Mouse (Mus musculus) midbrain, embryonic 16.5 days (tissue): ENCODE measurements around the gene Dscam. TPM values are rescaled to one million over a fixed set of nuclear protein-coding genes. Genes with fewer than 3 reads are reported as not detected.
"Not testable (repeated sequence)": the region's sequence is repeated elsewhere in the genome, so short reads cannot be mapped to it uniquely, and the experiment has no call there.

Experiments used
- ATAC-seq: fragments of 200-750 bp; cut with Nextera tagmentation; 2 replicates; pipeline ENCODE4 v1.8.0; 2017; ENCODE audit warnings: moderate TSS enrichment
- H3K27ac ChIP-seq: fragments of 300-500 bp; sonication (generic); 2 replicates; pipeline ENCODE4 v1.5.1; 2014; ENCODE audit warnings: mild to moderate bottlenecking, low read length, mixed read lengths
- H3K27me3 ChIP-seq: fragments of 300-500 bp; sonication (generic); 2 replicates; pipeline ENCODE4 v1.6.1; 2014; ENCODE audit warnings: low read depth, low read length, mixed read lengths; ENCODE audit not compliant: control insufficient read depth, insufficient read depth
- H3K36me3 ChIP-seq: fragments of 300-500 bp; sonication (generic); 2 replicates; pipeline ENCODE4 v1.6.1; 2014; ENCODE audit warnings: mild to moderate bottlenecking, low read length, moderate library complexity, mixed read lengths; ENCODE audit not compliant: control insufficient read depth, insufficient read depth
- H3K4me1 ChIP-seq: fragments of 300-500 bp; sonication (generic); 2 replicates; pipeline ENCODE4 v1.6.1; 2014; ENCODE audit warnings: mild to moderate bottlenecking, low read length, mixed read lengths; ENCODE audit not compliant: control insufficient read depth, insufficient read depth
- H3K4me2 ChIP-seq: fragments of 300-500 bp; sonication (generic); 2 replicates; pipeline ENCODE4 v1.6.1; 2014; ENCODE audit warnings: mild to moderate bottlenecking, low read length, mixed read lengths
- H3K4me3 ChIP-seq: fragments of 300-500 bp; sonication (generic); 2 replicates; pipeline ENCODE4 v1.5.1; 2014; ENCODE audit warnings: low read depth, mild to moderate bottlenecking, low read length, moderate library complexity, mixed read lengths
- H3K9ac ChIP-seq: fragments of 300-500 bp; sonication (generic); 2 replicates; pipeline ENCODE4 v1.6.1; 2014; ENCODE audit warnings: low read depth, low read length, mixed read lengths
- H3K9me3 ChIP-seq: fragments of 300-500 bp; sonication (generic); replicated peaks from 2 replicates; pipeline ENCODE4 v1.6.1; 2014; ENCODE audit warnings: mild to moderate bottlenecking, low read length, mixed read lengths; ENCODE audit not compliant: control insufficient read depth, poor library complexity, severe bottlenecking
- WGBS: fragments of 180-500 bp; shearing (Covaris S2); extraction: QIAGEN DNeasy Blood & Tissue Kit; methylation state at CpG from one replicate; pipeline ENCODE4 v1.1.7; 2014; 5-methylcytosine and 5-hydroxymethylcytosine counted together
- polyA plus RNA-seq: library from polyadenylated mRNA; unstranded; fragments of >200 nt; fragmentation: Nextera tagmentation; extraction: Ambion mirVana; gene quantifications from 2 replicates; pipeline ENCODE4 v1.2.1, GENCODE M21; 2015

Dscam gene
- polyA plus RNA-seq, 1 experiment from 2014 or later, result 16.2 TPM

GRCm38 (mm10) chr16:96884590-96884989 is 286.0 kb downstream of the Dscam start:
- not testable (repeated sequence) for H3K27me3 ChIP-seq, H3K36me3 ChIP-seq, ATAC-seq, H3K9ac ChIP-seq, H3K4me2 ChIP-seq, H3K9me3 ChIP-seq, H3K27ac ChIP-seq, H3K4me3 ChIP-seq
- 86% methylated on average over 3 of the region's 3 CpGs for WGBS
- peaks cover 10% of the 10 kb centered on the region; the same call in 1 of the 2 replicates for H3K4me1 ChIP-seq

GRCm38 (mm10) chr16:96877271-96877670 is 293.3 kb downstream of the Dscam start:
- H3K9me3 ChIP-seq, result no peaks in the 10 kb centered on the region
- no peak for ATAC-seq
- no peak overlapping the region for H3K4me3 ChIP-seq
- H3K4me1 ChIP-seq, result peaks cover 14% of the 10 kb centered on the region
- no peak overlapping the region for H3K9ac ChIP-seq
- H3K4me2 ChIP-seq, result no peak overlapping the region
- H3K36me3 ChIP-seq, result no peaks in the 10 kb centered on the region
- no peak overlapping the region for H3K27ac ChIP-seq
- H3K27me3 ChIP-seq, result no peaks in the 10 kb centered on the region
- WGBS, result 83% methylated on average over 4 of the region's 4 CpGs

- peak overlapping the region; percentile 44 for H3K27ac ChIP-seq
- peaks cover 27% of the 10 kb centered on the region for H3K4me1 ChIP-seq
- 0 out of 2 replicates have a peak overlapping the region, but pooled peaks have one; percentile 1 for H3K4me2 ChIP-seq
- H3K27me3 ChIP-seq, result no peaks in the 10 kb centered on the region
- H3K9me3 ChIP-seq, result no peaks in the 10 kb centered on the region
- peak overlapping the region; percentile 35; the same call in 1 of the 2 replicates for H3K9ac ChIP-seq
- no peak overlapping the region for H3K4me3 ChIP-seq
- H3K36me3 ChIP-seq, result no peaks in the 10 kb centered on the region
- 18% methylated on average over 7 of the region's 7 CpGs for WGBS
- peak; percentile 71; the same call in 1 of the 2 replicates for ATAC-seq
Observed at GRCm38 (mm10) chr16:96872799-96873198, 297.8 kb downstream of the Dscam start.

GRCm38 (mm10) chr16:96857571-96857970 is 313.0 kb downstream of the Dscam start:
- 39% methylated on average over 2 of the region's 2 CpGs for WGBS
- Histone ChIP-seq H3K36me3 (no peaks in the 10 kb centered on the region), H3K27me3 (no peaks in the 10 kb centered on the region), H3K9me3 (no peaks in the 10 kb centered on the region), H3K4me3 (no peak overlapping the region), H3K4me2 (no peak overlapping the region), H3K27ac (peak overlapping the region; percentile 49; the same call in 1 of the 2 replicates), H3K9ac (no peak overlapping the region), H3K4me1 (peaks cover 18% of the 10 kb centered on the region)
- ATAC-seq, result no peak

GRCm38 (mm10) chr16:96855060-96855459 is 315.5 kb downstream of the Dscam start:
- H3K36me3 ChIP-seq, result no peaks in the 10 kb centered on the region
- peaks cover 15% of the 10 kb centered on the region for H3K4me1 ChIP-seq
- peak; percentile 72; the same call in 1 of the 2 replicates for ATAC-seq
- WGBS, result 49% methylated on average over 4 of the region's 4 CpGs
- no peak overlapping the region for H3K4me3 ChIP-seq
- no peaks in the 10 kb centered on the region for H3K27me3 ChIP-seq
- H3K9ac ChIP-seq, result 0 out of 2 replicates have a peak overlapping the region, but pooled peaks have one; percentile 14
- H3K9me3 ChIP-seq, result no peaks in the 10 kb centered on the region
- H3K27ac ChIP-seq, result peak overlapping the region; percentile 61
- no peak overlapping the region for H3K4me2 ChIP-seq

- Histone ChIP-seq H3K9me3 (no peaks in the 10 kb centered on the region), H3K27ac (no peak overlapping the region), H3K36me3 (no peaks in the 10 kb centered on the region), H3K27me3 (no peaks in the 10 kb centered on the region), H3K9ac (no peak overlapping the region), H3K4me2 (no peak overlapping the region), H3K4me1 (peaks cover 13% of the 10 kb centered on the region), H3K4me3 (no peak overlapping the region)
- ATAC-seq, result no peak
- 14% methylated on average over 4 of the region's 4 CpGs for WGBS
Observed at GRCm38 (mm10) chr16:96852383-96852782, 318.2 kb downstream of the Dscam start.

- no peak overlapping the region for H3K4me2 ChIP-seq
- peaks cover 18% of the 10 kb centered on the region for H3K4me1 ChIP-seq
- no peak for ATAC-seq
- H3K9ac ChIP-seq, result no peak overlapping the region
- 71% methylated on average over 6 of the region's 6 CpGs for WGBS
- 0 out of 2 replicates have a peak overlapping the region, but pooled peaks have one; percentile 14 for H3K27ac ChIP-seq
- no peaks in the 10 kb centered on the region for H3K36me3 ChIP-seq
- H3K9me3 ChIP-seq, result no peaks in the 10 kb centered on the region
- no peaks in the 10 kb centered on the region for H3K27me3 ChIP-seq
- no peak overlapping the region for H3K4me3 ChIP-seq
Observed at GRCm38 (mm10) chr16:96848916-96849315, 321.6 kb downstream of the Dscam start.

- peaks cover 22% of the 10 kb centered on the region for H3K4me1 ChIP-seq
- no peak overlapping the region for H3K9ac ChIP-seq
- peak; percentile 37; the same call in 1 of the 2 replicates for ATAC-seq
- H3K4me3 ChIP-seq, result no peak overlapping the region
- WGBS, result 20% methylated on average over 1 of the region's 1 CpGs
- no peaks in the 10 kb centered on the region for H3K9me3 ChIP-seq
- H3K36me3 ChIP-seq, result no peaks in the 10 kb centered on the region
- H3K4me2 ChIP-seq, result no peak overlapping the region
- peak overlapping the region; percentile 8 for H3K27ac ChIP-seq
- H3K27me3 ChIP-seq, result no peaks in the 10 kb centered on the region
Observed at GRCm38 (mm10) chr16:96846585-96846984, 324.0 kb downstream of the Dscam start.

GRCm38 (mm10) chr16:96846113-96846512 is 324.4 kb downstream of the Dscam start:
- no peak overlapping the region for H3K27ac ChIP-seq
- peak; percentile 23; the same call in 1 of the 2 replicates for ATAC-seq
- H3K27me3 ChIP-seq, result no peaks in the 10 kb centered on the region
- H3K9ac ChIP-seq, result no peak overlapping the region
- WGBS, result 48% methylated on average over 3 of the region's 3 CpGs
- no peaks in the 10 kb centered on the region for H3K36me3 ChIP-seq
- no peak overlapping the region for H3K4me3 ChIP-seq
- H3K4me2 ChIP-seq, result no peak overlapping the region
- H3K4me1 ChIP-seq, result peaks cover 22% of the 10 kb centered on the region
- H3K9me3 ChIP-seq, result no peaks in the 10 kb centered on the region
